Mouse (Mus musculus) kidney, adult 8-10 months (tissue): Measurements from ENCODE around the gene Ndel1.
"Not testable (repeated sequence)": the region's sequence is repeated elsewhere in the genome, so short reads cannot be mapped to it uniquely, and the experiment has no call there.

Source experiments
- DNase-seq, 2 experiments: peaks; one replicate each; pipeline ENCODE4 v3.0.0; 2022

The Ndel1 gene

GRCm38 (mm10) chr11:68850862-68851261, 20.8 kb downstream of the Ndel1 start:
- DNase-seq: peak; percentile 40 to 57

GRCm38 (mm10) chr11:68839606-68840005, 32.1 kb downstream of the Ndel1 start:
- no peak for DNase-seq

- DNase-seq: no peak
Measured at GRCm38 (mm10) chr11:68835034-68835433, 36.6 kb downstream of the Ndel1 start.

DNA sequence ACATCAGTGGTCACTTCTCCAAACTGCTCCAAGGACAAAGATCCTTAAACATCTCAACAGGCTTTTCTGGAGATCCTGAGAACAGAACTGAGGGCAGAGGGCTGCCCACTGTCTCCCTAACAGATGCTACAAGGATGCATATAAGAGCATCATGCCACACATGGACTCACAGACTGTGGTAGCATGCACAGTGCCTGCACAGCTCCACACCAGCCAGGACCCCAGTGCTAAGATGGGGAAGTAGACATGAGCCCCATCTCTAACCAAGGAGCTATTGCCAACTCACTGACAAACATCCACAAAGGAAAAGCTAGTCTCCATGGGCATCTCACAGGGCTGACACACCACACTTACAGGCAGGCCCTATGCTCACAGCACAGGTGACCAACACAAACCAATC, 38.1 kb downstream of the Ndel1 start:
- DNase-seq: no peak

GRCm38 (mm10) chr11:68832793-68833192, 38.9 kb downstream of the Ndel1 start:
- DNase-seq: no peak

DNA sequence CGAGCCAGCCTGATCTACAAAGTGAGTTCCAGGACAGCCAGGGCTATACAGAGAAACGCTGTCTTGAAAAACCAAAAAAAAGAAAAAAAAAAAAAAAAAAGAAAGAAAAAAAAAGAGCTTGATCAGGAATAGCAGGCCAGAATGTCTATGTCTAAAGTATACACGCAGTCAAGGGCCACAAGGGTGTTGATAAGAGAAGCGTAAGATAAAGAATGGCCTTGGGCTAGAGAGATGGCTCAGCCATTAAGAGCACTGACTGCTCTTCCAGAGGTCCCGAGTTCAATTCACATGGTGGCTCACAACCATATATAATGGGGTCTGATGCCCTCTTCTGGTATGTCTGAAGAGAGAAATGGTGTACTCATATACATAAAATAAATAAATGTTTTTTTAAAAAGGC, 40.1 kb downstream of the Ndel1 start:
- DNase-seq: not testable (repeated sequence)

DNA sequence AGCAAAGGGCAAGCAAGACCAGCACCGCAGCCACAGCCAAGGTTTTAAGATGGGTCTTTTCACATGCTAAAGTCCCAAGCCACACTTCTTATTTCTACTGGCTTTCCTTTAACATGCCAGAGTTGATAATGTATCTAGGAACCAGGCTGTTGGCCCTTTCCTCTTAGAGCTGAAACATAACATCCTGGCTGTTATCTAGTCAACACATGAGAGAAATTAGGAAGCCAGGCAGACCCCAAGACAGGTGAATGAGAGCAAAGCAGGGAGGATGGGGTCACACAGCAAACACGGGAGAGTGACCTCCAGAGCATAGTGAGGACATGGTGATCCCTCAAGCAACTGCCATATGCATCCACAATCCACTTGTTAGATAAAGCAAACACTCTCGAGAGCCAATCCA, 44.9 kb downstream of the Ndel1 start:
- DNase-seq: no peak

GRCm38 (mm10) chr11:68822326-68822725, 49.3 kb downstream of the Ndel1 start:
- DNase-seq: no peak

- no peak for DNase-seq
Measured at GRCm38 (mm10) chr11:68819226-68819805, 52.3 kb downstream of the Ndel1 start.

DNA sequence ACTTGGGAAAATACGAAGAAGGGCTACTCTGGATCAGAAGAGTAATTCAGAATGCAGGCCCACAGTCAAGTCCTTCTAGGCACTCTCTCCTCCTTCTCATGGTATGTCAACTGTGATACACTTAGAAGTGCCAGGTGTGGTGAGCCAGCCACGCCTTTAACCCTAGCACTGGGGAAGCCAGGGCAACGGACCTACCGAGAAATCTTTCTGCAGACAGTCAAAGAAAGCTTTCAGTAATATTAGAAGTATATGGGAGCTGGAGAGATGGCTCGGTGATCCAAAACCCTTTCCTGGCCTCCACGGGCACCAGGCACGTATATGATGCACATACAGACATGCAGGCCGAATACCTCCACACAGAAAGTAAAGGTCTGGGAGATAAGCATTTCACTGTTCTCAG, 53.2 kb downstream of the Ndel1 start:
- no peak for DNase-seq

DNA sequence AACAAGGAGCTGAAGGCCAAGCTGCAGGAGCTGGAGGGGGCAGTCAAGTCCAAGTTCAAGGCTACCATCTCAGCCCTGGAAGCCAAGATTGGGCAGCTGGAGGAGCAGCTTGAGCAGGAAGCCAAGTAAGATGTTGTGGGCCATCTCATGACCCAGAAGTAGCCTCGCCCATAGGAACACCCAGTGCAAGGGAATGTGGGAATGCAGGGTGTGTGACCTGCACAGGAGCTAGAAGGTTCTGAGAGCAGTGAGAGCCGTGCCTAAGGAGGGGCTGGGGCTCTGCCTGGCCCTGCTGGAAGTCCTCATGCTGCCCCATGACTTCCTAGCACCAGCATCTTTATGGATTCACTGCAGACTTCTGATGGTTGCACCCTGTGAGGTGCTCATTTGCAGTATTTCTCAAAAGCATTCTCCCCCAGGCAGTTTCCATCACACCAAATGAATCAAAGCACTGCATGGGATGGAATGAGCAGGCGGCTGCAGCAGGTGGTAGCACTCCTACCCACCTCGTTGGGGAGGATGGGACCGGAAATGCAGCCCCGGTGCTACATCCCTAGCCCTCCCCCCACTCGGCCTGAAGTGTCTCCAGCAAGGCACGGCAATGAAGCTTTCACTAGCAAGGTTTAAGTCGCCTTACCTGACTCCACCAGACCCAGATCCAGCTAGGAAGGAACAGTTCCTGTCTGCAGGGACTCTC, 59.6 kb downstream of the Ndel1 start:
- DNase-seq: no peak

DNA sequence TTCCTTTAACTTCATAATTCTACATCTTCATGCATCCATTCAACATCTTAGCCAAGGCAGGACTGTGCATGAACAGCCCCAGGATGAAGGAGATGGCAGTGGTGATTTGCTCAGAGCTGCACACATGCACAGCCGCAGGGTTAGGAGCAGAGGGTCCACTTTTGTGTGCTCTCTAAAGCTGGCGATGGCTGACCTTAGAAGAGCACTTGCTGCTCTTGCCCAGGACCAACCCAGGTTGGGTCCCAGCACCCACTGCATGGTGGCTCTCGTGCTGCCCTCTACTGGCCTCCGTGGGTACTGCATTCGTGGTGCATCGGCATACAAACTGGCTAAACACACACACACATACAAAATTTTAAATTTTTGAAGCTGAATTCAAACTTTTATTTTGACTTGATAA, 63.9 kb downstream of the Ndel1 start:
- DNase-seq: peak in 1 of 2 experiments; percentile 72

GRCm38 (mm10) chr11:68805148-68805547, 66.5 kb downstream of the Ndel1 start:
- no peak for DNase-seq

DNA sequence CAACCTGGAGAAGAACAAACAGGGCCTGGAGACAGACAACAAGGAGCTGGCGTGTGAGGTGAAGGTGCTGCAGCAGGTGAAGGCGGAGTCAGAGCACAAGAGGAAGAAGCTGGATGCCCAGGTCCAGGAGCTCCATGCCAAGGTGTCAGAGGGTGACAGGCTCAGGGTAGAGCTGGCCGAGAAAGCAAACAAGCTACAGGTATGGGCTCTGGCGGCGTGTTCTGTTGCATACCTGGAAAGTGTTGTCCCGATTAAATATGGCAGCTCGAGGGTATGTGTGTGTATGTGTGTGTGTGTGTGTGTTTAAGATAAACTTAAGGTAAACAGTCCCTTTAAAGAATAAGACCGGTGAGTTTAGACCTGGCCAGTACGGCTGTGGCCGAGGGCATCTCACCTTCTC, 73.4 kb downstream of the Ndel1 start:
- no peak for DNase-seq

GRCm38 (mm10) chr11:68791794-68792193, 79.9 kb downstream of the Ndel1 start:
- DNase-seq: peak; percentile 24 to 29

DNA sequence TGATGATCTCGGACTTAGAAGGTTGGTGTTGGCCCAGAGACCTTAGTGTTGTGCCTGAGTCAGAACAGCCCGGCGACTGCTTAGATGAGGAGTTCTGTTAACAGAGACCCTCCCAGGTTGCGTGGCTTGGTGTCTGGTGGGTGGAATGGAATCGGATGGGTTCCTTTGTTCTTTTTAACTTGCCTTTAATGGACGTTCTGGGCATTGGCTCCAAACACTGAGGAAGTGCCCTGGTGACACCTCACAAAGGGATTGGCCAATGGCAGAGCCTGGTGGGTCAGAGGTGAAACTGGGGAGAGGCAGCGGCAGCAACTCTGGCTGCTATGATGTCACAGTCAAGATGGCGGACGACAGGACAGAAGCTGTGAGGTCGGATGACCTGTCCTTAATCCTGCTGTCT, 80.9 kb downstream of the Ndel1 start:
- no peak for DNase-seq

DNA sequence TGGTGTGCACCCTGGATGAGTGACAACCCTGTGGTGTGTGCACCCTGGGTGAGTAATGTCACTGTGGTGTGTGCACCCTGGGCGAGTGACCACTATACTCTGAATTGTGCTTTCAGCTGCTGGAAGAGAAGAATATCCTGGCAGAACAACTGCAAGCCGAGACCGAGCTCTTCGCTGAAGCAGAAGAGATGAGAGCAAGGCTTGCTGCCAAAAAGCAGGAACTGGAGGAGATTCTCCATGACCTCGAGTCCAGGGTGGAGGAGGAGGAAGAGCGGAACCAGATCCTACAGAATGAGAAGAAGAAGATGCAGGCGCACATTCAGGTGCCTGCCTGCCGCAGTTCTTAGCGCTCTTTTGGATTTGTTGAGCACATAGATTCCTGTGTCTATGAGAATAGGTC, 84.4 kb downstream of the Ndel1 start:
- DNase-seq: no peak

DNA sequence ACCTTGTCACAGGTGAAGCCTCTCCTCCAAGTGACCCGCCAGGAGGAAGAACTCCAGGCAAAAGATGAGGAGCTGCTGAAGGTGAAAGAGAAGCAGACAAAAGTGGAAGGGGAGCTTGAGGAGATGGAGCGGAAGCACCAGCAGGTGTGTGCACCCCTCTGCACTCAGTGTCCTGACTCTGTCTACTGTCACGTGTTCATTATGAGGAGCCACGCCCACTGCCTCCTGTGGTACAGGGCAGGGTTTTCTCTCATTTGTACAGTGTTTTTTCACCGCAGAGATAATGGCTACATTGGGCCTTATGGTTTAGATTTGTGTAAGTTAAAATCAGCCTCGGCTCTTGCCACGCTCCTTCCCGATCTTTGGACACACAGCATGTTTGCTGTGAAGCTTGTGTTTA, 85.8 kb downstream of the Ndel1 start:
- DNase-seq: no peak

GRCm38 (mm10) chr11:68782336-68782735, 89.3 kb downstream of the Ndel1 start:
- DNase-seq: no peak

DNA sequence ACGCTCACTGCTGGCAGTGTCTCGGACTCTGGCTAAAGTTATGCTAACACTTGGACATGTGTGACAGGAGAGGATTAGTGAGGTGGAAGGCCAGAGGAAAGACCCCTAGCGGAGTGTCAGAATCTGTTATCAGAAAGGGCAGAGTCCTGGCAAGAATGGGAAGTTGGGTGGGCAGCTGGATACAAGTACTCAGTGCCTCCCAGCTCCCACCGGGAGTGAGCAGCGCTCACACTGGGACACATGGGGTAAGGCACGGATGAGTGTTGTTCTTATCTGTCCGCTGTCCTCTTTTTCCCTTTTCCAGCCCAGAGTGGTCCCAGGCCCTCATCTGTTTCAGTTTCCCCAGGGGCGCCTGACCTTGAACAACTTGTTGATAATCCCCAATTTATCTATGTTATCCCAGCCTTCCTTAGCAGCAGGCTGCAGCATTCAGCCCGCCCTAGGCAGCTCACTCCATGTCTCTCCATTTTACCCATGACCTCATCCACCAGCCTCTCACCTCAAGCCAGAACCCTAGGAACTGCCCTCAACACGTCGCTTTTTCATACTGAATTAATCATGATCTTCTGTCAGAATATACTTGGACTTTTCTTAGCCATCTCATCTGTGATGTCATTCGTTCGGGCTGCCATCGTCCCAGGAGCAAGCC, 91.1 kb downstream of the Ndel1 start:
- no peak for DNase-seq

- no peak for DNase-seq
Measured at GRCm38 (mm10) chr11:68779735-68780465, 91.8 kb downstream of the Ndel1 start.

GRCm38 (mm10) chr11:68778855-68779254, 92.8 kb downstream of the Ndel1 start:
- DNase-seq: no peak

GRCm38 (mm10) chr11:68777933-68778332, 93.7 kb downstream of the Ndel1 start:
- no peak for DNase-seq
